Mouse (Mus musculus): Measurements from ENCODE around the gene Usp48. TPM values are rescaled to one million over a fixed set of nuclear protein-coding genes. Genes with fewer than 3 reads are reported as not detected.
A peak's percentile ranks its signal among the peaks of the same experiment; 100 is the strongest.

Gene Usp48
- polyA plus RNA-seq, 1 experiment from 2014 or later = 70.3 TPM

DNA sequence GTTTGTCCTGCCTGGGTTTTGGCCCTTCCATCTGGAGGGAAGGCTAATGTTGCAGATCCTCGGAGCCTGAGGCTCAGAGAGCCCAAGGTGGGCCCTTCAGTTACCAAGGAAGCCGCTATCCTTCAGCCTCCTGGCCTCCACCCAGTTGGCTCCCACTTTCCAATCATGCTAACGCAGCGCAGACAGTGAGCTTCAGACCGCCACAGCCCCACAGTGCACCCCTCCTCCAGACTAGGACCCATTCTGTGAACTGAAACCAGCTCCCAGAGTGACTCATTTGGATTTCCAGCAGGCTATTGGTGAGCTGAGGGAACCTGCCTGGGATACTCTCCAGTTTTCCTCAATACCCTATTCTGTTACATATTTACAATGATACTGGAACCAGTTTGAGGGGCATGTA lies 111.8 kb downstream of the Usp48 start:
- Histone ChIP-seq H3K4me1 (replicated peaks; ENCODE audit: control insufficient read depth, insufficient read depth, low read length) (peaks cover 7% of the 10 kb centered on the region), H3K4me2 (no peak overlapping the region), H3K4me3 (ENCODE audit: low read depth, low read length) (no peak overlapping the region), H3K36me3 (ENCODE audit: control insufficient read depth, insufficient read depth, low read length) (no peaks in the 10 kb centered on the region), H3K9me3 (ENCODE audit: control insufficient read depth, low read length) (no peaks in the 10 kb centered on the region), H3K27ac (ENCODE audit: low read depth, low read length) (no peak overlapping the region), H3K9ac (ENCODE audit: low read depth, low read length) (no peak overlapping the region; the same call in 1 of the 2 replicates), H3K27me3 (replicated peaks; ENCODE audit: control insufficient read depth, insufficient read depth, low read length) (peaks cover 17% of the 10 kb centered on the region)
- ATAC-seq (replicated peaks; ENCODE audit: low FRiP score) (no peak), DNase-seq (ENCODE audit: low spot score) (no peak)
- WGBS = 71% methylated on average over 5 of the region's 5 CpGs

DNA sequence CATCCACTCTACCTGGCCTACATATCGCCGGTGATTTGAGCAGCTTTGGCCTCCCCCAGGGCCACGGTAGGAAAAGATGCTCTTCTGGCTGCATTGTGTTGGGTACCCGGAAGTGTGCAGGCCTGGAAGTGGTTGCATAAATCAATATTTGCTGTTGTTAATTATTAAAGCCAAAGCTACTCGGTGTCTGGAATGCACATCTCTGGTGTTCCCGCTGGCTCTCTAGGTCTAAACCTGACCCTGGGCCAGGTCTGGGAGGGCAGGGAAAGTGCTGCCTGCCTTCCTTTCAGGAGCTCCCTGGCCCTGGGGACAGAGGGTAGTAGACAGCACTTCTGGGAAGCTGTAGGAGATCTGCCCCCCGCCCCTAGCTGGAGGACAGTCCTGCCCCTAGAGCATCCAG lies 113.0 kb downstream of the Usp48 start:
- no peak for ATAC-seq (replicated peaks; ENCODE audit: low FRiP score)
- peak overlapping the region; percentile 30 for H3K27ac ChIP-seq (ENCODE audit: low read depth, low read length)
- H3K9me3 ChIP-seq (ENCODE audit: control insufficient read depth, low read length) = no peaks in the 10 kb centered on the region
- no peak overlapping the region for H3K9ac ChIP-seq (ENCODE audit: low read depth, low read length)
- peaks cover 17% of the 10 kb centered on the region for H3K27me3 ChIP-seq (replicated peaks; ENCODE audit: control insufficient read depth, insufficient read depth, low read length)
- peaks cover 3% of the 10 kb centered on the region; the same call in 1 of the 2 replicates for H3K4me1 ChIP-seq (replicated peaks; ENCODE audit: control insufficient read depth, insufficient read depth, low read length)
- WGBS = 70% methylated on average over 7 of the region's 7 CpGs
- peak overlapping the region; percentile 69 for H3K4me2 ChIP-seq
- H3K36me3 ChIP-seq (ENCODE audit: control insufficient read depth, insufficient read depth, low read length) = no peaks in the 10 kb centered on the region
- no peak for DNase-seq (ENCODE audit: low spot score)
- H3K4me3 ChIP-seq (ENCODE audit: low read depth, low read length) = 0 out of 2 replicates have a peak overlapping the region, but pooled peaks have one; percentile 54

DNA sequence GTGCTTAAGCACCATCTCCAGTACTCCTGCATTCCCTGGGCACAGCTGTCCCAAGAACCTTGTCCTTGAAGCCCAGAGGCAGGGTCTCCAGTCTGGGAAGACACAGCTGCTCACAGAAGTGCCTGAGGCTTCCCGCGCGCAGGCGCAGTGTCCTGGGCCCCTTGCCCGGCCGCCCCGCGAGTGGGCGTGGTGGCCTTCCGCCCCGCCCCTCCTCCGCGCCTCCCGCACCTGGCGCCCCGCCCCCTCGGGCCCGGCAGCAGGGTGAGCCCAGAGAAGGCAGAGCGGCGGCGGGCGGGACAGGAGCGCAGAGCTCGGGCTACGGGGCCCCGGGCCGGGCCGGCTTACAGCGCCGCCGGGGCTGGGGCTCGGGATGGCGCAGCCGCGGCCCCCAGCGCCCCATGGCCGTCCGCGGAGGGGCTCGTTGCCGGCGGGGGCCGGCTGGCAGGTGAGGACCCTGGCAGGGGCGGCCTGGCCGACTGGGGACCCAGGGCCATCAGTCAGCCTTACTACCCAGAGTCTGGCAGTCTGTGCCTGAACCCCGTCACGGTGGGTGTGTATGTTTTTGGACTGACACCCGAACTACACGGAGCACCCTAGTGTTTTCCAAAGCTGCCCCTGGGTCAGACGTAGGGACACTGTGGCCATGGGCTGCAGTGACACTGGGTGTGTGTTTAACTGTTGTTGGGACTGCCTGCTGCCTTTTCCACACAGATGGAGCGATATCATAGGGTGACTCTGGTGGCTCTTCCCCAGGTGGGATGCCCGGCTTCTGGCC lies 113.8 kb downstream of the Usp48 start:
- no peaks in the 10 kb centered on the region for H3K36me3 ChIP-seq (ENCODE audit: control insufficient read depth, insufficient read depth, low read length)
- H3K27me3 ChIP-seq (replicated peaks; ENCODE audit: control insufficient read depth, insufficient read depth, low read length) = peaks cover 17% of the 10 kb centered on the region
- peak overlapping the region; percentile 54 for H3K4me3 ChIP-seq (ENCODE audit: low read depth, low read length)
- ATAC-seq (replicated peaks; ENCODE audit: low FRiP score) (peak; percentile 82), DNase-seq (ENCODE audit: low spot score) (peak; percentile 84)
- peaks cover 3% of the 10 kb centered on the region for H3K4me1 ChIP-seq (replicated peaks; ENCODE audit: control insufficient read depth, insufficient read depth, low read length)
- H3K27ac ChIP-seq (ENCODE audit: low read depth, low read length) = peak overlapping the region; percentile 30
- H3K9ac ChIP-seq (ENCODE audit: low read depth, low read length) = peak overlapping the region; percentile 15; the same call in 1 of the 2 replicates
- peak overlapping the region; percentile 69 for H3K4me2 ChIP-seq
- no peaks in the 10 kb centered on the region for H3K9me3 ChIP-seq (ENCODE audit: control insufficient read depth, low read length)
- WGBS = 4% methylated on average over 52 of the region's 52 CpGs

Other genes with a start within 250 kb of the Usp48 start
- 459 and 500 TPM in 2 replicates for gene Cdc42, start 236.0 kb upstream of the Usp48 start, polyA plus RNA-seq (2014; fragmentation: Nextera tagmentation; extraction: Ambion mirVana)
- not detected in 2 replicates for gene Cela3a, start 184.0 kb upstream of the Usp48 start, polyA plus RNA-seq (2014; fragmentation: Nextera tagmentation; extraction: Ambion mirVana)
- not detected in 2 replicates for gene Cela3b, start 163.2 kb upstream of the Usp48 start, polyA plus RNA-seq (2014; fragmentation: Nextera tagmentation; extraction: Ambion mirVana)
- not detected in 2 replicates for gene 1700013G24Rik, start 140.5 kb upstream of the Usp48 start, polyA plus RNA-seq (2014; fragmentation: Nextera tagmentation; extraction: Ambion mirVana)
- 19.9 and 20.8 TPM in 2 replicates for gene Hspg2, start 125.0 kb upstream of the Usp48 start, polyA plus RNA-seq (2014; fragmentation: Nextera tagmentation; extraction: Ambion mirVana)
- not detected in 2 replicates for gene Ldlrad2, start 19.2 kb upstream of the Usp48 start, polyA plus RNA-seq (2014; fragmentation: Nextera tagmentation; extraction: Ambion mirVana)
- 3.2 and 4.1 TPM in 2 replicates for gene Rap1gap, start 71.0 kb downstream of the Usp48 start, polyA plus RNA-seq (2014; fragmentation: Nextera tagmentation; extraction: Ambion mirVana)
- 5.7 and 6.1 TPM in 2 replicates for gene Alpl, start 202.6 kb downstream of the Usp48 start, polyA plus RNA-seq (2014; fragmentation: Nextera tagmentation; extraction: Ambion mirVana)